Mouse (Mus musculus) limb, embryonic 12.5 days (tissue): ENCODE measurements around the gene Kalrn. TPM values are rescaled to one million over a fixed set of nuclear protein-coding genes. Genes with fewer than 3 reads are reported as not detected.
"Not testable (repeated sequence)": the region's sequence is repeated elsewhere in the genome, so short reads cannot be mapped to it uniquely, and the experiment has no call there.

ENCODE experiments used
- ATAC-seq: fragments of 200-750 bp; cut with Nextera tagmentation; 2 replicates; pipeline ENCODE4 v1.8.0; 2017; ENCODE audit warnings: low read depth, moderate TSS enrichment; ENCODE audit not compliant: insufficient number of reproducible peaks, insufficient read depth, low FRiP score, low TSS enrichment
- H3K27ac ChIP-seq: fragments of 300-500 bp; sonication (generic); 2 replicates; pipeline ENCODE4 v1.5.1; 2016; ENCODE audit warnings: mild to moderate bottlenecking, moderate library complexity
- H3K27me3 ChIP-seq: fragments of 300-500 bp; sonication (generic); 2 replicates; pipeline ENCODE4 v1.6.1; 2016; ENCODE audit warnings: mild to moderate bottlenecking, moderate library complexity
- H3K36me3 ChIP-seq: fragments of 300-500 bp; sonication (generic); 2 replicates; pipeline ENCODE4 v1.6.1; 2016; ENCODE audit warnings: mild to moderate bottlenecking, moderate library complexity
- H3K4me1 ChIP-seq: fragments of 300-500 bp; sonication (generic); replicated peaks from 2 replicates; pipeline ENCODE4 v1.6.1; 2016
- H3K4me2 ChIP-seq: fragments of 300-500 bp; sonication (generic); 2 replicates; pipeline ENCODE4 v1.6.1; 2016; ENCODE audit warnings: mild to moderate bottlenecking, moderate library complexity
- H3K4me3 ChIP-seq: fragments of 300-500 bp; sonication (generic); replicated peaks from 2 replicates; pipeline ENCODE4 v1.5.1; 2016; ENCODE audit warnings: mild to moderate bottlenecking
- H3K9ac ChIP-seq: fragments of 300-500 bp; sonication (generic); replicated peaks from 2 replicates; pipeline ENCODE4 v1.6.1; 2016; ENCODE audit warnings: mild to moderate bottlenecking, moderate library complexity
- H3K9me3 ChIP-seq: fragments of 300-500 bp; sonication (generic); 2 replicates; pipeline ENCODE4 v1.6.1; 2016; ENCODE audit warnings: mild to moderate bottlenecking, moderate library complexity
- WGBS: fragments of 180-500 bp; shearing (Covaris S2); methylation state at CpG from one replicate; pipeline ENCODE4 v1.1.7; 2016; 5-methylcytosine and 5-hydroxymethylcytosine counted together
- polyA plus RNA-seq: library from polyadenylated mRNA; unstranded; fragments of >200 nt; fragmentation: Nextera tagmentation; extraction: Ambion mirVana; gene quantifications from 2 replicates; pipeline ENCODE4 v1.2.1, GENCODE M21; 2016

Kalrn gene
- polyA plus RNA-seq, 1 experiment from 2014 or later, result 13.1 TPM

DNA sequence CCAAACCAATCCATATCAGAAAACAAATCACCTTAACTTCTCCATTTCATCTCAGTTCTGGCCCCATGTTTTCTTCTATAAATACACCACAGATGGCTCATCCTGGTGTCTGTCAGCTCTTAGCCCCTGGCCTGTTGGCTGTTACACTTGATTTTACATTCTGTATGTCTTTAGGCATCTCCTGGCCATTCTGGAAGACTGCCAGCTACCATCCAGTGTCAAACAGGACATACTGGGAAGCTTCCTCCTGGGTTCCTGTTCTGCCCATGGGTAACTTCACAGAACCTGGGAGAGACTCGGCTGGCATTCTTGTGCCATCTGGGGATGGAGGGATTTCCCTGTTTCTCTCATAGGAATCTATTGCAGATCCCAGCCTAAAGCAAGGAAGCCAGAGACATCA lies 261.8 kb downstream of the Kalrn start:
- Histone ChIP-seq H3K9ac (no peak overlapping the region), H3K27ac (no peak overlapping the region), H3K4me3 (no peak overlapping the region), H3K4me2 (no peak overlapping the region), H3K9me3 (peaks cover 8% of the 10 kb centered on the region; the same call in 1 of the 2 replicates), H3K36me3 (peaks cover 16% of the 10 kb centered on the region), H3K4me1 (0 out of 2 replicates have a peak, but pooled peaks cover 4% of the 10 kb centered on the region), H3K27me3 (no peaks in the 10 kb centered on the region; the same call in 1 of the 2 replicates)
- ATAC-seq, result no peak
- WGBS, result 83% methylated on average over 1 of the region's 1 CpGs

GRCm38 (mm10) chr16:34310363-34310762 lies 263.0 kb downstream of the Kalrn start:
- ATAC-seq, result no peak
- no peak overlapping the region for H3K9ac ChIP-seq
- H3K4me3 ChIP-seq, result no peak overlapping the region
- H3K4me2 ChIP-seq, result no peak overlapping the region
- no peaks in the 10 kb centered on the region; the same call in 1 of the 2 replicates for H3K27me3 ChIP-seq
- no peak overlapping the region for H3K27ac ChIP-seq
- WGBS, result 86% methylated on average over 8 of the region's 8 CpGs
- H3K36me3 ChIP-seq, result peaks cover 26% of the 10 kb centered on the region
- no peaks in the 10 kb centered on the region for H3K4me1 ChIP-seq
- H3K9me3 ChIP-seq, result peaks cover 7% of the 10 kb centered on the region; the same call in 1 of the 2 replicates

DNA sequence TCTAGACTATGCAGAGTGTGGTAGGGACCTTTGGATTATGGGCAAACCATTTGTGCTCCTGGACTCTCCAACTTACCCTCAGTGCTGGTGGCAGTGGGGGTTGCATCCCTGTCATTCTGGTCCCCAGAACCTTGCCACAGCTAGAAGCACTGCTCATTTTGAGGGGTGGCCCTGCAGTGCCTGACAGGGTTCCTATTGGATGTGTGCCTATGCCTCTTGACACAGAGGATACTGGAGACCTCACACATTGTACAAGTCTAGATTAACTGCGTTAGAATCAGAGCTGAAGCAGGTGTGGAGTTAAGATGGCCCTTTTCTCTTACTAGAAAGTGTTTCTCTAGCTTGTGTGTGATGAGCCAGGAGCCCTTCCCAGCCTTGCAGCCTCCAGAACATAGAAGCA lies 265.0 kb downstream of the Kalrn start:
- H3K9ac ChIP-seq, result no peak overlapping the region
- H3K27me3 ChIP-seq, result no peaks in the 10 kb centered on the region
- no peaks in the 10 kb centered on the region for H3K9me3 ChIP-seq
- 71% methylated on average over 1 of the region's 1 CpGs for WGBS
- H3K27ac ChIP-seq, result no peak overlapping the region
- H3K4me2 ChIP-seq, result no peak overlapping the region
- no peak overlapping the region for H3K4me3 ChIP-seq
- no peaks in the 10 kb centered on the region for H3K4me1 ChIP-seq
- H3K36me3 ChIP-seq, result peaks cover 36% of the 10 kb centered on the region
- ATAC-seq, result no peak

DNA sequence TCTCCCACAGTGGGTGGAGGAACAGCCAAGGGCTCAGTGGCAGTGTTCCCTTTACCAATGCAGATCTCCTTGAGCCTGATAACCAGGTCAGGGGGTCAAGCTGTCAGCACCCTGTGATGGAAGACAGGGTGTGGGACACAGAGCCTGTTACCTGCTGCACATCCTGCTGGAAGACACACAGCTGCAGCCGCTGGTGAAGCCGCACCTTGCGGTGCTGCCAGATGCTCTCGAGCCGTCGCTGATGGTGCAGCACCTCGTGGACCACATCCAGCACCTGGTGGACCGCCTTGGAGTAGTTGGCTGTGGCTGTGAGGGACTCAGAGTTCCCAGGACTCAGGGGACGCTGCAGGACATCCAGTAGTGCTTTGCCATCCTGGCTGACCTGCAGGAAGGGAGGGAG lies 265.9 kb downstream of the Kalrn start:
- 79% methylated on average over 9 of the region's 9 CpGs for WGBS

GRCm38 (mm10) chr16:34305586-34305985 lies 267.7 kb downstream of the Kalrn start:
- Histone ChIP-seq H3K9me3 (no peaks in the 10 kb centered on the region), H3K4me3 (no peak overlapping the region), H3K9ac (no peak overlapping the region), H3K27ac (no peak overlapping the region), H3K27me3 (no peaks in the 10 kb centered on the region), H3K4me1 (no peaks in the 10 kb centered on the region), H3K4me2 (no peak overlapping the region), H3K36me3 (peaks cover 36% of the 10 kb centered on the region)
- no peak for ATAC-seq
- WGBS, result 57% methylated on average over 4 of the region's 4 CpGs

More for the DNA sequence above, 265.9 kb downstream of the Kalrn start:
- Histone ChIP-seq H3K9me3 (no peaks in the 10 kb centered on the region), H3K27ac (no peak overlapping the region), H3K36me3 (peaks cover 36% of the 10 kb centered on the region), H3K4me3 (no peak overlapping the region), H3K27me3 (no peaks in the 10 kb centered on the region), H3K4me1 (no peaks in the 10 kb centered on the region), H3K9ac (no peak overlapping the region), H3K4me2 (no peak overlapping the region)
- ATAC-seq, result no peak

- H3K9ac ChIP-seq, ATAC-seq, H3K27ac ChIP-seq, H3K4me2 ChIP-seq, H3K4me3 ChIP-seq, H3K9me3 ChIP-seq, H3K4me1 ChIP-seq, H3K27me3 ChIP-seq: not testable (repeated sequence)
- peaks cover 33% of the 10 kb centered on the region for H3K36me3 ChIP-seq
- whole genome bisulfite sequencing, result 87% methylated on average over 4 of the region's 4 CpGs
These were observed 269.5 kb downstream of the Kalrn start for GRCm38 (mm10) chr16:34303818-34304217.

GRCm38 (mm10) chr16:34302503-34302902 lies 270.8 kb downstream of the Kalrn start:
- 83% methylated on average over 1 of the region's 1 CpGs for WGBS
- H3K4me2 ChIP-seq, result no peak overlapping the region
- H3K9me3 ChIP-seq, result no peaks in the 10 kb centered on the region
- no peaks in the 10 kb centered on the region for H3K27me3 ChIP-seq
- H3K36me3 ChIP-seq, result peaks cover 28% of the 10 kb centered on the region
- no peak overlapping the region for H3K9ac ChIP-seq
- H3K27ac ChIP-seq, result no peak overlapping the region
- no peak for ATAC-seq
- no peaks in the 10 kb centered on the region for H3K4me1 ChIP-seq
- H3K4me3 ChIP-seq, result no peak overlapping the region

GRCm38 (mm10) chr16:34302063-34302462 lies 271.3 kb downstream of the Kalrn start:
- no peak overlapping the region for H3K27ac ChIP-seq
- no peak overlapping the region for H3K4me3 ChIP-seq
- H3K27me3 ChIP-seq, result no peaks in the 10 kb centered on the region
- no peak overlapping the region for H3K9ac ChIP-seq
- WGBS, result 85% methylated on average over 1 of the region's 1 CpGs
- no peak overlapping the region for H3K4me2 ChIP-seq
- no peak for ATAC-seq
- no peaks in the 10 kb centered on the region for H3K4me1 ChIP-seq
- H3K9me3 ChIP-seq, result no peaks in the 10 kb centered on the region
- H3K36me3 ChIP-seq, result peaks cover 24% of the 10 kb centered on the region

- H3K4me3 ChIP-seq, result no peak overlapping the region
- H3K9me3 ChIP-seq, result no peaks in the 10 kb centered on the region
- H3K36me3 ChIP-seq, result peaks cover 6% of the 10 kb centered on the region; the same call in 1 of the 2 replicates
- 57% methylated on average over 2 of the region's 2 CpGs for WGBS
- no peak overlapping the region for H3K4me2 ChIP-seq
- H3K9ac ChIP-seq, result no peak overlapping the region
- H3K4me1 ChIP-seq, result no peaks in the 10 kb centered on the region
- no peak overlapping the region for H3K27ac ChIP-seq
- H3K27me3 ChIP-seq, result no peaks in the 10 kb centered on the region
- no peak for ATAC-seq
These were observed 274.1 kb downstream of the Kalrn start for GRCm38 (mm10) chr16:34299226-34299625.

DNA sequence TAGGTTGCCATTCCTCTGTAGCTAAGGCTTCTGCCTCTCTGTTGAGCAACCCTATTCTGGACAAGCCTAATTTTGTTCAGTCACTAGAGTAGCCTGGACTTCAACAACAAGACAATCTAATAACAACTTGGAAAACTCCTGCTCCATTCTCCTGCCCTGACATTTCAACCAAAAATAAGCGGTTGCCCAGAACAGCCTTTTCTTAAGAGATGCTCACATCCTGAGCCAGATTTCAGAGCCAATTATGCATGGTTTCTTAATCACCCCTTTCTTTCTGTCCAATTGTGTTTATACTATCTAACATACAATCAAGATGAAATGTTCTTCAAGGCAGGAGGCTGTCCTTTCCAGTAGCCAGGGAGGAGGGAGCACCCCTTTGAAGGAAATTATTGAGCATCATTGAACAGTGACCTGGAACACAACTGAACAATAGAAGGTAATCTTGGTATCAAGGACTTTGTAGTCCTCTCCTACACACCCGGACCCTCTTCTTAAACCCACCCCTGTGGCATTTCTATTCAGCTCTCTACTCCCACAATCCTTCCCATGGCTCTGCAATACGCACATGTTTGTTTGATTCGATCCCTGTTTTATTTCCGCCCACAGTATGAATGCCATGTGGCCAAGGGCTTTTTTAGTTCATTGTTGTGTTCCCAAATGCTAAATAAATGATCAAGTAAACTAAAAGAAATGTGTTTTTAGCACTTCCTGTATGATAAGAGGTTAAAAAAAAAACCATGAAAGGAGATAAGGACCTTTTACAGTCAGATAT lies 275.2 kb downstream of the Kalrn start:
- Histone ChIP-seq H3K9ac (no peak overlapping the region), H3K9me3 (no peaks in the 10 kb centered on the region), H3K4me3 (no peak overlapping the region), H3K4me1 (no peaks in the 10 kb centered on the region), H3K27me3 (no peaks in the 10 kb centered on the region), H3K27ac (no peak overlapping the region), H3K36me3 (peaks cover 13% of the 10 kb centered on the region), H3K4me2 (no peak overlapping the region)
- 94% methylated on average over 5 of the region's 5 CpGs for WGBS
- ATAC-seq, result no peak

DNA sequence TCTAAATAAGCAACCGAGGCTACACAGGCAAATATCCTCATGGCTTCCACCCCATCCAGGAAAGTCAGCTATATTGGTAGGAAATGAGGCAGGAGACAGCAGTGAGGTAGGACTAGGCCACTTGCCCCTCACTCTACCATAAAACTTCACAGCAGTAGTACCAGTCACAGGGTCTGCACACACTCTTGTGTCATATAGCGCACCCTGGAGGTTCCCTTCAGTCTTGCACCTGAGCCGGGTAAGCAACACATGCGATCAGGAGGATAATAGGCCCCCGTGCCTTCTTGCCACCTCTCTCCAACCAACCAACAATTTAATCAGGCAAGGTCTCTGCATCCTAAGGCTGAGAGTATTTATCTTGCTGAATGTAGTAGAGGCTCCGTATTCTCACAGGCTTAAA lies 278.8 kb downstream of the Kalrn start:
- WGBS, result 80% methylated on average over 6 of the region's 6 CpGs

GRCm38 (mm10) chr16:34293675-34294074 lies 279.7 kb downstream of the Kalrn start:
- H3K36me3 ChIP-seq, result peaks cover 18% of the 10 kb centered on the region
- no peaks in the 10 kb centered on the region for H3K9me3 ChIP-seq
- H3K4me1 ChIP-seq, result no peaks in the 10 kb centered on the region
- no peak overlapping the region for H3K9ac ChIP-seq
- ATAC-seq, result no peak
- WGBS, result 93% methylated on average over 2 of the region's 2 CpGs
- no peak overlapping the region for H3K4me2 ChIP-seq
- no peaks in the 10 kb centered on the region for H3K27me3 ChIP-seq
- H3K4me3 ChIP-seq, result no peak overlapping the region
- H3K27ac ChIP-seq, result no peak overlapping the region

More for the DNA sequence above, 278.8 kb downstream of the Kalrn start:
- H3K27ac ChIP-seq, result no peak overlapping the region
- ATAC-seq, result no peak
- H3K9me3 ChIP-seq, result no peaks in the 10 kb centered on the region
- no peaks in the 10 kb centered on the region for H3K4me1 ChIP-seq
- H3K36me3 ChIP-seq, result peaks cover 18% of the 10 kb centered on the region
- no peak overlapping the region for H3K4me2 ChIP-seq
- H3K9ac ChIP-seq, result no peak overlapping the region
- no peaks in the 10 kb centered on the region for H3K27me3 ChIP-seq
- no peak overlapping the region for H3K4me3 ChIP-seq
